Mouse (Mus musculus) mature B cell (primary cell): ENCODE measurements around the gene Tbc1d32.

Experiments used
- in situ Hi-C: fragments of 300-500 bp; cut with MboI; formaldehyde crosslinking; loops from 2 replicates; pipeline ENCODE4 v1.14.3; 2019

Tbc1d32 gene

DNA sequence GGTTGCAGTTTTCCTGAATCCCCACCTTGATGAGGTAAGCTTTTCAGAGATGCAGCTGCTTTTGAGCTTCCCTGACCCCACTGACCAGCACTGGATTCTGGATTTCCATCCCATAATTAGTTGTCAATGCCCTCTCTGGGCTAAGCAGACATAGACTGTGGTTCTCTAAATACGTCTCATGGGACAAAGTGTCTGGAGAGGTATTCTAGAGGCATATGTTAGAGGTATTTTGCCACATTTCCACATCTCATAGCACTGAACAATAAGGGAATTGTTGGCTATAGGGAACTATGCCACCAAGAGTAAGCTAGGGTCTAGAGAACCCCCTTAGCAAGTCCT, 121.5 kb downstream of the Tbc1d32 start:
- in situ Hi-C loops = no loop called here

- in situ Hi-C loops = no loop called here
These were observed 122.0 kb downstream of the Tbc1d32 start, which contains the start of gene Msl3l2 for GRCm38 (mm10) chr10:56106333-56106995. TSS of gene Msl3l2 (plus strand) at chr10:56106917.

- in situ Hi-C loops = no loop called here
These were observed 128.7 kb downstream of the Tbc1d32 start for GRCm38 (mm10) chr10:56099641-56100310.

DNA sequence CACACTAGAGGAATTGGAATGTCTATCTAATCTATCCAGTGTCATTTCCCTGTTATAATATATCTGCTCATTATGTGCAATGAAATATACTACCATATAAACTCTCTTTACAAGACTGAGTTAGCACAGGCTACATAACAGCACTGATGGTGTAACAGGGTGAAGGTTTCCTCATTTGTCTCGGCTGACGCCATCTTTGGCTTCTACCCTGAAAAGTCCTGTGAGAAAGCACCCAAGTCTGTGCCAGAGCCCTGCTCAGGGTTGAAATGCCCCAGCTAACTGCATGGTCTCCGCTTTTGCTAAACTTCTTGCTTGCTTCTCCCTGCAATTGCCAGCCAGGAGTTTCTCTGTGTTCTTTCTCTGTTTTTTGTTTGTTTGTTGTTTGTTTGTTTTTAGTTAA, 129.4 kb downstream of the Tbc1d32 start:
- in situ Hi-C loops = no loop called here

- in situ Hi-C loops = no loop called here
These were observed 131.7 kb downstream of the Tbc1d32 start for GRCm38 (mm10) chr10:56096757-56097156.

DNA sequence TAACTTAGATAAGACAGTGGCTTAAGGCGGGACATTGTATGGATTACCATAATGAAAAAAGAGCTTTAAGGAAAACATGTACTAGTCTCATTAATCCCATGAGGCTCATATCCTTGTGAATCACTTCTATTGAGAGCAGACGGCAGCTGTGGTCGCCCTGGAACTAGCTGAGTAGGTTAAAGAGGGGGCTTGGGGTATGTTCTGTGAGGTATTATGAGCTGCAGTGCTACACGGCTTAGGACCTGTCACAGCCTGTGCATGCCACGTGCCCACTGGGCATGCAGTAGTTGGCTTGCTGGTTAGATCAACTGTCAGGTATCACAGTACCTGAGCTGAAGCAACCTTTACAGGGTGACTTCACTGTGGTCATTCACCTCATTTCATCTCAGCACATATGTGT, 133.9 kb downstream of the Tbc1d32 start:
- in situ Hi-C loops = no loop called here

DNA sequence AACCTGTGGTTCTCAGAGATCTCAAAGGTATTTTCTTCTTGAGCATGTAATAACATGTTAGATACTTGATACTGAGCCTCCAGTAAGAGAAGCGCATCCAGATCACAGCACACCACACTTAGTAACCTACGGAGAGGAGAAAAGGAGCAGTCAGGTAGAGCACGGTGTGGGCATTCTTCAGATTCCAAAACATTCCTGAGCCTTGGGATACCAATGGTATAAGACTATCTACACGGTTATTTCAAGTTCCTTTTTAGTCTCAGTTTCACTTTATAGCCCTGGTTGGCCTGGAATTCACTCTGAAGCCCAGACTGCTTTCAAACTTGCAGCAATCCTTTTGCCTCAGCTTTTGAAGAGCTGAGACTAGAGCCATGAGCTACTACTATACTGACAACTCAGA, 138.8 kb downstream of the Tbc1d32 start:
- in situ Hi-C loops = no loop called here

DNA sequence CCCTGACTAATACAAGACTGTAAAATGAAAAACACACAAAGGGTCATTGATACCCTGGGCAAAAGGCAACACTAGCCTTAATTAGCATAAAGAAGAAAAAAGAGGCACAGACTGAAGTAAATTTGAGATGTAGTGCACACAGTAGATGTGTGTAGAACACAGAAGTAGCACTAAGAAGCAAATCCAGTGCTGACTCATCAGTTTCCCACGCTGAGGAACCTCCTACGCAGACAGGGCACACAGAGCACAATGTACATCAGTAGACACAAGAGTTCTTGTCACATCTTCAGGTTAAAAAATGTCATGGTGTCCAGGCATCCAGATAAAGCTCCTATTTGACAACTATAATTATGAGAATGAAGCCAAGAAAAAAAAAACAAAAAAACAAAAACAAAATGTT, 165.7 kb downstream of the Tbc1d32 start:
- in situ Hi-C loops = no loop called here

DNA sequence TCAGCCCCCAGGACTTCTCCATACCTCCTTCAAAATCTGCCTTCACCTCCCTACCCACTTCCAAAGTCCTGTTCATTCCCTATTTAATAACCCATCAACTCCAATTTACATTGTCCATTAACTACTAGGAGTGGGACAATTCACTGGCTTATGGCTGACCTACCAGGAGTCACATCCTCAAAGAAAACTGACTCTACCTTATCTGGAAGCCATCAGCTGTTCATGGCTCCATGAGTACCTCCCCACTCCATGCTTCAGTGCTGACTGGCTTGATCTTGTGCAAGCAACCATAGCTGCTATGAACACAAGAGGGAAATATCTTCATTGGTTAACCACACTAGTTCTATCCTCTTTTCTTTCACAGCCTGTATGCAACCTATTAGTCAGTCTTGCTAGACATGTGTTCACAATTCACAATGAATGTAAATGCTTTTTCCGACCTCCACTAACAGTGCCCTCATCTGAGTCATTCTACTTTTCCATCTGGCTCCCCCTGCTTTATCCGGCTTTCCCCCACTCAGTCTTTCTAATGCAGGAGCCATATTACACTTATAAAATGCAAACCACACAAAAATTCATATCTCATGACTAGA, 167.2 kb downstream of the Tbc1d32 start:
- in situ Hi-C loops = no loop called here

DNA sequence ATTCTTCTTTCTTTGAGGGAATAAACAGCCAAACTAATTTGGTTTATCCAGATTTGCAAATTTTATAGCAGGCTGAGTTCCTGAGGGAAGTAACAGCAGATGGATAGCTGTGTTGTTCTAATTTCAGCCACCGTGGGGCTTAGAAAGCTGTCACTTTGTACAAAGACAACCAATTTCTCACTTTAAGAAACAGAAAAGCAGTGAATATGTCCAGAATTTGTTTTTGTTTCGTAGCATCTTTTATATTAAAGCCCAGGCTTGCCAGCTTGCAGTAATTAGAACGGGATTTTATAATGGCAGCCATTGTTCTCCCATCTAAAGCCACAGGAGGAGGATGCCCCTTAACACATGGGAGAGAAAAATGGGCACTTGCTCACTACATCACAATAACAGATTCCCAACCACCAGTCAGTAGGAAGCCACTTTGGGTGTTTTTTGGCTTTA, 169.5 kb downstream of the Tbc1d32 start:
- in situ Hi-C loops = no loop called here

DNA sequence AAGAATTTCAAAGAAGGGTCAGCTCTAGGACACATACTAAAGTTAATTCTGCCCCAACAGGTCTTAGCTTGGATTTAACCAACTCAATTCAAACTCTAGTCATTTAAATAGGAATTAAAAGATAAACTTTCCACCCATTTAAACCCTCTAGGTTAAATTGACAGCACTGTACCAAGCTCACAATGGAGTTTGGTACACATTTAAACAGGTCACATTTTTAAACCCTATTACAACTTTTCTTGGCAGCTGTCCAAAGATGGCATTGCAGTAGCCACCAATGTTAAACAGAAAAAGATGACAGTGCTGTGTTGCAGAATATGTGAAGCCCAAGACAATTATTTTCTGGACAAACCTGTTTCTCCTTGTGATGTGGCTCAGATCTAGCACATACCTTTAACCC, 203.1 kb downstream of the Tbc1d32 start:
- in situ Hi-C loops = no loop called here

DNA sequence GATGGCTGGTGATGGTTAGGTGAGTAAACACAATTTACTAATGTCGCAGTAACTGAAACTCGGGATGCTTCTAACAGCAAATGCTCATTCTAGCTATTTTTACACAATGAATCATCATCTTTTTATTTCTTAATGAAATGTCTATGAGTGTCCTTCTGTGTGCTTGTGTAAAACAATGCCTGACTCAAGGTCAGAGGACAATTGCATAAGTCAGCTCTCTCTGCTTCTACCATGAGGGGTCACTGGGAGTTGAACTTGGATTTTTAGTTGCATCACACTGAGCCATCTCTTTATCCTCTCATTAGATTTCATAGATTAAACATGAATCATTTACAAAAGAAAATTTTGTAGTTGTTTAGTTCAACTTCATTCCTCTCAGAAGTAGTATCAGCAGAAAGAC, 203.9 kb downstream of the Tbc1d32 start:
- in situ Hi-C loops = no loop called here

- in situ Hi-C loops = no loop called here
These were observed 248.5 kb downstream of the Tbc1d32 start for GRCm38 (mm10) chr10:55979898-55980521.

DNA sequence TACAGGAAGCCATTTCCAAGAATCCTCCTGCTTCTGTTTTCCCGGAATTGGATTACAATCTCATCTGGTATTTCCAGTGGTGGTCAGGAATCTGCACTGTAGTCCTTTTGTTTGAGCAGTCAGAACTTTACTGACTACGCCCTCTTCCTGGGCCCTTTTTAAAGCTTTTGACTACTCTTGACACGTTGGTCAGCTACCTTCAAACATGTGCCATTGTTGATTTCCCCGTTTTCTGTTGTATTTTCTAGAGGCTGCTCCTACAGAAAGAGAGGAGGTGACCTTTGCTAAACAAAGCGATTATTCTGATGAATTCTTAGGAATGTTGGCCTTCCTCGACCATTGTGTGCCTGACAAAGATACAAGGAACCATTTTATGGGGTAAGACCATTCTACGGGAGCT, 250.5 kb downstream of the Tbc1d32 start:
- in situ Hi-C loops = no loop called here
